Mouse (Mus musculus) cortical plate, adult 2 months (tissue): ENCODE data around the gene Gdf2.

Experiments
- CTCF ChIP-seq: fragments of 200-500 bp; IDR thresholded peaks from 2 replicates; pipeline ENCODE4 v1.5.1; 2011; ENCODE audit warnings: mild to moderate bottlenecking, control low read depth, low read length; ENCODE audit not compliant: insufficient read depth; ENCODE audit errors: extremely low read depth
- POLR2A ChIP-seq: fragments of 200-500 bp; IDR thresholded peaks from 2 replicates; pipeline ENCODE4 v1.6.1; 2011; ENCODE audit warnings: mild to moderate bottlenecking, low read length, control low read depth; ENCODE audit not compliant: insufficient read depth; ENCODE audit errors: extremely low read depth

- TF ChIP-seq POLR2A (no peak), CTCF (peak; percentile 51)
Observed at GRCm38 (mm10) chr14:33913727-33914126, 27.1 kb upstream of the Gdf2 start.
